Mouse (Mus musculus) hindbrain, embryonic 15.5 days (tissue): Measurements from ENCODE around the gene Tfeb. TPM values are rescaled to one million over a fixed set of nuclear protein-coding genes. Genes with fewer than 3 reads are reported as not detected.
A peak's percentile ranks its signal among the peaks of the same experiment; 100 is the strongest.

Experiments used
- ATAC-seq: fragments of 200-750 bp; cut with Nextera tagmentation; 2 replicates; pipeline ENCODE4 v1.8.0; 2017; ENCODE audit warnings: low read depth, moderate number of reproducible peaks, moderate TSS enrichment; ENCODE audit not compliant: low FRiP score
- H3K27ac ChIP-seq: fragments of 300-500 bp; sonication (generic); replicated peaks from 2 replicates; pipeline ENCODE4 v1.5.1; 2015; ENCODE audit warnings: mild to moderate bottlenecking, inconsistent platforms
- H3K27me3 ChIP-seq: fragments of 300-500 bp; sonication (generic); 2 replicates; pipeline ENCODE4 v1.6.1; 2015; ENCODE audit warnings: control low read depth, inconsistent platforms
- H3K36me3 ChIP-seq: fragments of 300-500 bp; sonication (generic); 2 replicates; pipeline ENCODE4 v1.6.1; 2015; ENCODE audit warnings: control low read depth, inconsistent platforms
- H3K4me1 ChIP-seq: fragments of 300-500 bp; sonication (generic); replicated peaks from 2 replicates; pipeline ENCODE4 v1.6.1; 2015; ENCODE audit warnings: control low read depth, inconsistent platforms
- H3K4me2 ChIP-seq: fragments of 300-500 bp; sonication (generic); 2 replicates; pipeline ENCODE4 v1.6.1; 2015; ENCODE audit warnings: moderate library complexity, mild to moderate bottlenecking, inconsistent platforms
- H3K4me3 ChIP-seq: fragments of 300-500 bp; sonication (generic); 2 replicates; pipeline ENCODE4 v1.5.1; 2015; ENCODE audit warnings: mild to moderate bottlenecking, inconsistent platforms
- H3K9ac ChIP-seq: fragments of 300-500 bp; sonication (generic); 2 replicates; pipeline ENCODE4 v1.6.1; 2015; ENCODE audit warnings: inconsistent platforms
- H3K9me3 ChIP-seq: fragments of 300-500 bp; sonication (generic); 2 replicates; pipeline ENCODE4 v1.6.1; 2016; ENCODE audit warnings: control low read depth, inconsistent platforms
- WGBS: fragments of 180-500 bp; shearing (Covaris S2); methylation state at CpG from one replicate; pipeline ENCODE4 v1.1.7; 2015; 5-methylcytosine and 5-hydroxymethylcytosine counted together
- polyA plus RNA-seq: library from polyadenylated mRNA; unstranded; fragments of >200 nt; fragmentation: Nextera tagmentation; extraction: Ambion mirVana; gene quantifications from 2 replicates; pipeline ENCODE4 v1.2.1, GENCODE M21; 2015

Gene Tfeb
- polyA plus RNA-seq, 1 experiment from 2014 or later: 3.6 TPM

- WGBS: 91% methylated on average over 10 of the region's 10 CpGs
- H3K4me3 ChIP-seq: no peak overlapping the region
- H3K27ac ChIP-seq: no peak overlapping the region
- H3K4me2 ChIP-seq: no peak overlapping the region
- ATAC-seq: no peak
- no peak overlapping the region for H3K9ac ChIP-seq
- no peaks in the 10 kb centered on the region for H3K36me3 ChIP-seq
- H3K27me3 ChIP-seq: no peaks in the 10 kb centered on the region
- no peaks in the 10 kb centered on the region for H3K4me1 ChIP-seq
- no peaks in the 10 kb centered on the region for H3K9me3 ChIP-seq
Observed at GRCm38 (mm10) chr17:47744746-47745368, 8.0 kb downstream of the Tfeb start.

DNA sequence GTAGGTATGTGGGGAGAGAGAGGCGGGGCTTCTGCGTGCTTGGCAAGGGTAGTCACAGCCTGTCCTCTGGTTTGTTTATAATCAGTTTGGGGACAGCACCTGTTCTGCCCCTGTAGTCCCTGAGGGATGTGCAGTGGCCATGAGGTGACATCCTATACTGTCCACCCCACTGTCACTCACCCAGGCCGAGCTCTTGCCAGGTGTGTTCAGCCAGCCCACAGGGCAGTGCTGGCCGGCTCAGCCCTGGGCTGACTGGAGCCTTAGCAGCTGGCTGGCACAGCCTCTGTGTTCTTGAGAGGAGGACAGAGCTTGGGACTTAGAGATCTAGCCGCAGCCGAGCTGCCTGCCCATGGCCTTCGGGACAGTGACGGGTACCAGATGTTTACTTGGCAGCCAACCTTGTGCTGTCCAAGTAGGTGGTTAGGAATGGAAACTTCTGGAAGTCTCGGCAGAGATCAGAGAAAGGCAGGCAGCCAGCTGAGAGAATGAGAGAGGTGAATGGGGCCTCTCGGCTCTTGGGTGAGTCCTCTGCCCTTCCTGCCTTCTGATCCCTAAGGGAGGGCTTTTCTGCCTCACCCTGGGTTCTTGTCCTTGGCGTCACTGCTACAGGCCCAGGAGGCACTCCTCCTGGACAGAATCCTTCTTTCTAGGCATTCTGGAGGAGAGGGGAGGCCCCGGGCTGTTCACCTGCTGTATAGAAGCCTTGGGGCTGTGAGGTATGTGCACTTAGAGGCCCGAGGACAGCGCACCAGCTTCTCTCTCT lies 12.1 kb downstream of the Tfeb start:
- 80% methylated on average over 14 of the region's 14 CpGs for WGBS
- H3K9ac ChIP-seq: no peak overlapping the region
- no peak overlapping the region for H3K4me2 ChIP-seq

DNA sequence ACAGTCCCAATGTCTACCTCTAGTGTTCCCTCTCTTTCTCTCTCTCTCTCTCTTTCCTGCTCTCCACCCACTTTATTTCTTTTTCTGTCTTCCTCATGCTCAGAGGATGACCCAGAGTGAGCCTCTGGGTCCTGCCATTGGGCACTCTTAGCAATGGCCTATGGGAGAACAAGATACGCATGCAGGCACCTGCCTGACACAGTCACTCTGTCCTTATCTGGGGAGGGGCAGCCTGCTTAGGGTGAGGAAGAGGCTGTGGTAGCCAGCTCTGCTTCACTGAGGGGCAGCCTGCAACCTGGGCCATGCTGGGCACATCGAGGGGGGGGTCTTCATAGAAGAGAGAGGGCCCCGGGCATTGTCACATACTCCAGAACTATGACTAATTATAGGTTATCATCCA lies 12.8 kb downstream of the Tfeb start:
- H3K4me1 ChIP-seq: no peaks in the 10 kb centered on the region
- H3K9me3 ChIP-seq: no peaks in the 10 kb centered on the region
- H3K4me2 ChIP-seq: no peak overlapping the region
- H3K27ac ChIP-seq: no peak overlapping the region
- H3K36me3 ChIP-seq: no peaks in the 10 kb centered on the region
- H3K4me3 ChIP-seq: no peak overlapping the region
- WGBS: 85% methylated on average over 3 of the region's 3 CpGs
- no peak overlapping the region for H3K9ac ChIP-seq
- H3K27me3 ChIP-seq: no peaks in the 10 kb centered on the region
- no peak for ATAC-seq

More for the DNA sequence above, 12.1 kb downstream of the Tfeb start:
- Histone ChIP-seq H3K27ac (no peak overlapping the region), H3K4me3 (no peak overlapping the region), H3K36me3 (no peaks in the 10 kb centered on the region), H3K4me1 (no peaks in the 10 kb centered on the region), H3K9me3 (no peaks in the 10 kb centered on the region), H3K27me3 (no peaks in the 10 kb centered on the region)
- 0 out of 2 replicates have a peak, but pooled peaks have one; percentile 34 for ATAC-seq

GRCm38 (mm10) chr17:47750101-47750500 lies 13.3 kb downstream of the Tfeb start:
- ATAC-seq: no peak
- H3K27me3 ChIP-seq: no peaks in the 10 kb centered on the region
- no peaks in the 10 kb centered on the region for H3K9me3 ChIP-seq
- H3K4me2 ChIP-seq: no peak overlapping the region
- no peaks in the 10 kb centered on the region for H3K36me3 ChIP-seq
- no peak overlapping the region for H3K27ac ChIP-seq
- no peak overlapping the region for H3K4me3 ChIP-seq
- 53% methylated on average over 6 of the region's 6 CpGs for WGBS
- H3K9ac ChIP-seq: no peak overlapping the region
- H3K4me1 ChIP-seq: no peaks in the 10 kb centered on the region

DNA sequence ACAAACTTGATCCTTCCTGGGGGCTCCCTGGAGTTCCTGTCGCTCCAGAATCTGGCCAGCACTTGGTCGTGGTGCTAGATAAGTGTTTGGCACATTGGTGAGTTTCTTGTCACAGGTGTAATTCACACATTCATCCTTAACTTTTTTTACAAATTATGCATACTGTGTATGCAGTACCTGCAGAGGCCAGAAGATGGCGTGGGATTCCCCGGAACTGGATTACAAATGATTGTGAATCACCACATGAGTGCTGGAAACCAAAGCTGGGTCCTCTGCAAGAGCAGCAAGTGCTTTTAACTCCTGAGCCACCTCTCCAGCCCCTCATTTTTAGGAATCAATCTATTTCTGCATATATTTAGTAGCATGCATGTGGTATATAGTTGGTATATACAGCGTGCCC lies 15.0 kb downstream of the Tfeb start:
- Histone ChIP-seq H3K4me3 (no peak overlapping the region), H3K36me3 (no peaks in the 10 kb centered on the region), H3K4me1 (no peaks in the 10 kb centered on the region), H3K27me3 (no peaks in the 10 kb centered on the region), H3K9ac (no peak overlapping the region), H3K4me2 (no peak overlapping the region), H3K9me3 (no peaks in the 10 kb centered on the region), H3K27ac (no peak overlapping the region)
- 73% methylated on average over 5 of the region's 5 CpGs for WGBS
- ATAC-seq: no peak

- Histone ChIP-seq H3K4me1 (no peaks in the 10 kb centered on the region), H3K27me3 (no peaks in the 10 kb centered on the region), H3K4me2 (no peak overlapping the region), H3K36me3 (no peaks in the 10 kb centered on the region), H3K9me3 (no peaks in the 10 kb centered on the region), H3K4me3 (no peak overlapping the region), H3K27ac (no peak overlapping the region), H3K9ac (no peak overlapping the region)
- ATAC-seq: no peak
- 90% methylated on average over 8 of the region's 8 CpGs for WGBS
Observed at GRCm38 (mm10) chr17:47753130-47753775, 16.4 kb downstream of the Tfeb start.

DNA sequence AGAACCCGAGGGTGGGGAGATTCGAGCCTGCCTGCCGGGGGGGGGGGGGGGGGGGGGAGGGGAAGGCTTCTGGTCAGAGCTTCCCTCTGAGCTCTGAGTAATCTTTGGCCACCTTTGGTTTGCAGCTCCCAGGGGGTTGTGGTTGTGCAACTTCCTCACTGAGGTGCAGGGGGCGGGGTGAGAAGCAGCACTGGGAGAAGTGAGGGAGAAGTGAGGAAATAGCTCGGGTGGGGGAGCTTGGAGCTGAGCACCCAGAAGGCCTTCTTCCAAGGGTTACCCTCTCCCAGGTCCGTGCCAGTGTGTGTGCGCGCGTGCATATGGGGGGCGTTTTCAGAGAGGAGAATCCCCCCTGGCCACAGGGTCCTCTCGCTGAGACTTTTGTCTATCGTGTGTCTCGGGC lies 17.4 kb downstream of the Tfeb start:
- Histone ChIP-seq H3K27me3 (no peaks in the 10 kb centered on the region), H3K36me3 (no peaks in the 10 kb centered on the region), H3K4me3 (no peak overlapping the region), H3K9ac (no peak overlapping the region), H3K4me2 (no peak overlapping the region), H3K27ac (no peak overlapping the region), H3K9me3 (no peaks in the 10 kb centered on the region), H3K4me1 (no peaks in the 10 kb centered on the region)
- WGBS: 83% methylated on average over 11 of the region's 13 CpGs
- no peak for ATAC-seq

GRCm38 (mm10) chr17:47756366-47756765 lies 19.5 kb downstream of the Tfeb start:
- Histone ChIP-seq H3K4me1 (peaks cover 3% of the 10 kb centered on the region; the same call in 1 of the 2 replicates), H3K27ac (no peak overlapping the region), H3K27me3 (no peaks in the 10 kb centered on the region), H3K9ac (no peak overlapping the region), H3K36me3 (no peaks in the 10 kb centered on the region), H3K9me3 (no peaks in the 10 kb centered on the region), H3K4me3 (no peak overlapping the region), H3K4me2 (no peak overlapping the region)
- 60% methylated on average over 6 of the region's 6 CpGs for WGBS
- ATAC-seq: no peak

DNA sequence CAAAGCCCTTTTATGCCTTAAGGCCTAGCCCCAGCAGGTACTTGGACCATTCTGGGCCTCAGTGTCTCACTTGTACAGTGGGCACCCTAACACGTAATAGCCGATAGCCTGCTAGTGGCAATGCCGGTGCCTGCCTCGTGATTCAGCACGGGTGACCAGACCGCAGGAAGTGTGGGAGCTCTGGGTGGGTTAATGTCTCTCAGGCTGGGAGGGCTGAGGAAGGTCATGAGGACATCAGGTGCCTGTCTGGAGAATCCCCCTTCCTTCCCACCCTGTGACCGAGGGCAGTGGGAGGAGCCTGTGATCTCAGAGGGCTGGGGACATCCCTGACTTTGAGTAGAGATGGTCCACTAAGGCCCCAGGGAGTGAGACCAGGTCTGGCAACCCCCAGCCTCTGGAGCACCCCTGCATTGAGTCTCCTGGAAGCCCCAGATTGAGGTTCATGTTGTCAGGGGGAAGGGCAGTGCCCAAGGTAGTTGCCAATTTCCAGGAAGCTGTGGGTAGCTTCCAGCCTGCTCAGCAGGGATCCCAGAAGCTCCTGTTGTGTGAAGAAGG lies 20.3 kb downstream of the Tfeb start:
- no peak overlapping the region for H3K4me3 ChIP-seq
- H3K27ac ChIP-seq: no peak overlapping the region
- peaks cover 3% of the 10 kb centered on the region; the same call in 1 of the 2 replicates for H3K4me1 ChIP-seq
- no peak for ATAC-seq
- WGBS: 85% methylated on average over 7 of the region's 7 CpGs
- H3K9me3 ChIP-seq: no peaks in the 10 kb centered on the region
- H3K9ac ChIP-seq: no peak overlapping the region
- no peak overlapping the region for H3K4me2 ChIP-seq
- no peaks in the 10 kb centered on the region for H3K36me3 ChIP-seq
- H3K27me3 ChIP-seq: no peaks in the 10 kb centered on the region

GRCm38 (mm10) chr17:47759702-47760410 lies 23.0 kb downstream of the Tfeb start:
- H3K4me2 ChIP-seq: no peak overlapping the region
- H3K27ac ChIP-seq: no peak overlapping the region
- H3K9me3 ChIP-seq: no peaks in the 10 kb centered on the region
- H3K9ac ChIP-seq: no peak overlapping the region
- WGBS: 75% methylated on average over 15 of the region's 15 CpGs
- ATAC-seq: no peak
- peaks cover 16% of the 10 kb centered on the region for H3K4me1 ChIP-seq
- no peak overlapping the region for H3K4me3 ChIP-seq
- no peaks in the 10 kb centered on the region for H3K27me3 ChIP-seq
- H3K36me3 ChIP-seq: no peaks in the 10 kb centered on the region

DNA sequence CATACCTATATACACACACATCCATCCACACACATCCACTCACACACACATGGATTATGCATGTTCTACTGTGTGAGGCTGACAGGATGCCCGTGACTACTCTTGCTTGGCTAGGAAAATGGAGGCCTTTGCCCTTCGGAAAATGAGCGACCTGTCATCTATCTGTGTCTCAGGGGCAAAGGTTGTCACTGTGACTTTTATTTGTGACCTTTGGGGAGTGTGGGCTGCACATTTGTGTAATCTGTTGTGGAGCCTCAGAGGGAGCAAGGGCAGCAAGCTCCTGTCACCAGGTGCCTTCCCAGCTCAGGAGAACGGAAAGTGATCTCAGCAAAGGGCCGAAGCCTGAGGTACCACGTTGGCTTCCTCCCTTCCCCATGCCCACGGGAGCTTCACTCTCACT lies 25.2 kb downstream of the Tfeb start:
- no peaks in the 10 kb centered on the region for H3K27me3 ChIP-seq
- no peak overlapping the region for H3K9ac ChIP-seq
- peaks cover 16% of the 10 kb centered on the region for H3K4me1 ChIP-seq
- no peak overlapping the region for H3K4me2 ChIP-seq
- H3K36me3 ChIP-seq: no peaks in the 10 kb centered on the region
- WGBS: 78% methylated on average over 7 of the region's 7 CpGs
- H3K4me3 ChIP-seq: no peak overlapping the region
- H3K9me3 ChIP-seq: no peaks in the 10 kb centered on the region
- ATAC-seq: no peak
- H3K27ac ChIP-seq: peak overlapping the region; percentile 54
